Mouse (Mus musculus): ENCODE data around the gene Adcy4. TPM values are rescaled to one million over a fixed set of nuclear protein-coding genes. Genes with fewer than 3 reads are reported as not detected.

Adcy4 gene
- polyA plus RNA-seq, 1 experiment from 2014 or later = 10.4 TPM

- peaks cover 23% of the 10 kb centered on the region for H3K4me1 ChIP-seq (ENCODE audit: control insufficient read depth, insufficient read depth, low read length)
- H3K9ac ChIP-seq (ENCODE audit: low read depth, low read length) = no peak overlapping the region
- H3K36me3 ChIP-seq (ENCODE audit: control insufficient read depth, insufficient read depth, low read length) = peaks cover 38% of the 10 kb centered on the region
- WGBS = 95% methylated on average over 10 of the region's 10 CpGs
- ATAC-seq (ENCODE audit: low FRiP score, low TSS enrichment) = no peak
- H3K27ac ChIP-seq (ENCODE audit: low read depth, low read length) = no peak overlapping the region
- H3K9me3 ChIP-seq (ENCODE audit: control insufficient read depth, low read length) = no peaks in the 10 kb centered on the region
- no peak overlapping the region; the same call in 1 of the 2 replicates for H3K4me3 ChIP-seq (ENCODE audit: low read length)
- peak overlapping the region; percentile 95; the same call in 1 of the 2 replicates for H3K4me2 ChIP-seq (replicated peaks; ENCODE audit: low read depth, low read length)
- H3K27me3 ChIP-seq (ENCODE audit: control insufficient read depth, insufficient read depth, low read length) = no peaks in the 10 kb centered on the region
These were observed 36.6 kb downstream of the Adcy4 start for GRCm38 (mm10) chr14:55747051-55747847.

- ATAC-seq (ENCODE audit: low FRiP score, low TSS enrichment) = no peak
- Histone ChIP-seq H3K27ac (ENCODE audit: low read depth, low read length) (no peak overlapping the region), H3K9ac (ENCODE audit: low read depth, low read length) (peak overlapping the region; percentile 83), H3K4me3 (ENCODE audit: low read length) (peak overlapping the region; percentile 92), H3K4me2 (replicated peaks; ENCODE audit: low read depth, low read length) (peak overlapping the region; percentile 95), H3K27me3 (ENCODE audit: control insufficient read depth, insufficient read depth, low read length) (no peaks in the 10 kb centered on the region), H3K4me1 (ENCODE audit: control insufficient read depth, insufficient read depth, low read length) (peaks cover 23% of the 10 kb centered on the region), H3K9me3 (ENCODE audit: control insufficient read depth, low read length) (no peaks in the 10 kb centered on the region), H3K36me3 (ENCODE audit: control insufficient read depth, insufficient read depth, low read length) (peaks cover 31% of the 10 kb centered on the region)
- WGBS = under 1% methylated on average over 31 of the region's 31 CpGs
These were observed 38.0 kb downstream of the Adcy4 start for GRCm38 (mm10) chr14:55745861-55746237.

- H3K4me1 ChIP-seq (ENCODE audit: control insufficient read depth, insufficient read depth, low read length) = peaks cover 23% of the 10 kb centered on the region
- peaks cover 32% of the 10 kb centered on the region for H3K36me3 ChIP-seq (ENCODE audit: control insufficient read depth, insufficient read depth, low read length)
- 3% methylated on average over 38 of the region's 48 CpGs for WGBS
- H3K4me2 ChIP-seq (replicated peaks; ENCODE audit: low read depth, low read length) = peak within 1 kb of the TSS; percentile 95
- no peaks in the 10 kb centered on the region for H3K9me3 ChIP-seq (ENCODE audit: control insufficient read depth, low read length)
- H3K9ac ChIP-seq (ENCODE audit: low read depth, low read length) = peak within 1 kb of the TSS; percentile 83
- H3K4me3 ChIP-seq (ENCODE audit: low read length) = peak within 1 kb of the TSS; percentile 92
- peak; percentile 87 for ATAC-seq (ENCODE audit: low FRiP score, low TSS enrichment)
- no peaks in the 10 kb centered on the region for H3K27me3 ChIP-seq (ENCODE audit: control insufficient read depth, insufficient read depth, low read length)
- no peak within 1 kb of the TSS for H3K27ac ChIP-seq (ENCODE audit: low read depth, low read length)
These were observed 38.6 kb downstream of the Adcy4 start, which contains the start of the genes Dhrs1 and Nop9 for GRCm38 (mm10) chr14:55745180-55745860. Gene Dhrs1, minus strand, starts transcription at chr14:55745690. Gene Nop9, plus strand, starts transcription at chr14:55745693.

GRCm38 (mm10) chr14:55743711-55744110, 40.2 kb downstream of the Adcy4 start:
- 20% methylated on average over 10 of the region's 10 CpGs for WGBS
- H3K9ac ChIP-seq (ENCODE audit: low read depth, low read length) = peak overlapping the region; percentile 37; the same call in 1 of the 2 replicates

GRCm38 (mm10) chr14:55737086-55737687, 46.7 kb downstream of the Adcy4 start:
- ATAC-seq (ENCODE audit: low FRiP score, low TSS enrichment) = no peak
- Histone ChIP-seq H3K4me3 (ENCODE audit: low read length) (no peak overlapping the region), H3K9me3 (ENCODE audit: control insufficient read depth, low read length) (no peaks in the 10 kb centered on the region), H3K9ac (ENCODE audit: low read depth, low read length) (no peak overlapping the region), H3K27me3 (ENCODE audit: control insufficient read depth, insufficient read depth, low read length) (no peaks in the 10 kb centered on the region), H3K36me3 (ENCODE audit: control insufficient read depth, insufficient read depth, low read length) (peaks cover 33% of the 10 kb centered on the region), H3K27ac (ENCODE audit: low read depth, low read length) (no peak overlapping the region), H3K4me2 (replicated peaks; ENCODE audit: low read depth, low read length) (no peak overlapping the region), H3K4me1 (ENCODE audit: control insufficient read depth, insufficient read depth, low read length) (no peaks in the 10 kb centered on the region)
- WGBS = 78% methylated on average over 9 of the region's 9 CpGs

More at GRCm38 (mm10) chr14:55743711-55744110, 40.2 kb downstream of the Adcy4 start:
- peaks cover 36% of the 10 kb centered on the region for H3K36me3 ChIP-seq (ENCODE audit: control insufficient read depth, insufficient read depth, low read length)
- H3K27ac ChIP-seq (ENCODE audit: low read depth, low read length) = no peak overlapping the region
- peak; percentile 76 for ATAC-seq (ENCODE audit: low FRiP score, low TSS enrichment)
- H3K4me2 ChIP-seq (replicated peaks; ENCODE audit: low read depth, low read length) = peak overlapping the region; percentile 30; the same call in 1 of the 2 replicates
- peak overlapping the region; percentile 14 for H3K4me3 ChIP-seq (ENCODE audit: low read length)
- H3K4me1 ChIP-seq (ENCODE audit: control insufficient read depth, insufficient read depth, low read length) = peaks cover 23% of the 10 kb centered on the region
- no peaks in the 10 kb centered on the region for H3K9me3 ChIP-seq (ENCODE audit: control insufficient read depth, low read length)
- H3K27me3 ChIP-seq (ENCODE audit: control insufficient read depth, insufficient read depth, low read length) = no peaks in the 10 kb centered on the region

- H3K4me1 ChIP-seq (ENCODE audit: control insufficient read depth, insufficient read depth, low read length) = no peaks in the 10 kb centered on the region
- H3K9me3 ChIP-seq (ENCODE audit: control insufficient read depth, low read length) = no peaks in the 10 kb centered on the region
- H3K4me3 ChIP-seq (ENCODE audit: low read length) = no peak overlapping the region
- peaks cover 25% of the 10 kb centered on the region for H3K36me3 ChIP-seq (ENCODE audit: control insufficient read depth, insufficient read depth, low read length)
- no peak overlapping the region for H3K9ac ChIP-seq (ENCODE audit: low read depth, low read length)
- no peak overlapping the region for H3K27ac ChIP-seq (ENCODE audit: low read depth, low read length)
- H3K27me3 ChIP-seq (ENCODE audit: control insufficient read depth, insufficient read depth, low read length) = peaks cover 5% of the 10 kb centered on the region; the same call in 1 of the 2 replicates
- WGBS = 85% methylated on average over 4 of the region's 4 CpGs
- no peak for ATAC-seq (ENCODE audit: low FRiP score, low TSS enrichment)
- no peak overlapping the region for H3K4me2 ChIP-seq (replicated peaks; ENCODE audit: low read depth, low read length)
These were observed 48.1 kb downstream of the Adcy4 start for GRCm38 (mm10) chr14:55735758-55736157.

- 44% methylated on average over 3 of the region's 3 CpGs for WGBS
- Histone ChIP-seq H3K27me3 (ENCODE audit: control insufficient read depth, insufficient read depth, low read length) (peaks cover 5% of the 10 kb centered on the region; the same call in 1 of the 2 replicates), H3K4me1 (ENCODE audit: control insufficient read depth, insufficient read depth, low read length) (no peaks in the 10 kb centered on the region), H3K4me2 (replicated peaks; ENCODE audit: low read depth, low read length) (no peak overlapping the region), H3K9me3 (ENCODE audit: control insufficient read depth, low read length) (no peaks in the 10 kb centered on the region), H3K4me3 (ENCODE audit: low read length) (no peak overlapping the region), H3K36me3 (ENCODE audit: control insufficient read depth, insufficient read depth, low read length) (peaks cover 21% of the 10 kb centered on the region), H3K9ac (ENCODE audit: low read depth, low read length) (no peak overlapping the region), H3K27ac (ENCODE audit: low read depth, low read length) (no peak overlapping the region)
- no peak for ATAC-seq (ENCODE audit: low FRiP score, low TSS enrichment)
These were observed 48.6 kb downstream of the Adcy4 start for GRCm38 (mm10) chr14:55735334-55735733.

- peaks cover 5% of the 10 kb centered on the region; the same call in 1 of the 2 replicates for H3K27me3 ChIP-seq (ENCODE audit: control insufficient read depth, insufficient read depth, low read length)
- H3K9me3 ChIP-seq (ENCODE audit: control insufficient read depth, low read length) = no peaks in the 10 kb centered on the region
- H3K4me1 ChIP-seq (ENCODE audit: control insufficient read depth, insufficient read depth, low read length) = no peaks in the 10 kb centered on the region
- peaks cover 17% of the 10 kb centered on the region for H3K36me3 ChIP-seq (ENCODE audit: control insufficient read depth, insufficient read depth, low read length)
- no peak overlapping the region for H3K4me2 ChIP-seq (replicated peaks; ENCODE audit: low read depth, low read length)
- no peak overlapping the region for H3K4me3 ChIP-seq (ENCODE audit: low read length)
- H3K9ac ChIP-seq (ENCODE audit: low read depth, low read length) = no peak overlapping the region
- 79% methylated on average over 7 of the region's 7 CpGs for WGBS
- ATAC-seq (ENCODE audit: low FRiP score, low TSS enrichment) = no peak
- no peak overlapping the region for H3K27ac ChIP-seq (ENCODE audit: low read depth, low read length)
These were observed 49.0 kb downstream of the Adcy4 start for GRCm38 (mm10) chr14:55734869-55735268.

Measured in kidney, embryonic 14.5 days (tissue).